Mouse (Mus musculus): ENCODE data around the gene Cdh23.

DNA sequence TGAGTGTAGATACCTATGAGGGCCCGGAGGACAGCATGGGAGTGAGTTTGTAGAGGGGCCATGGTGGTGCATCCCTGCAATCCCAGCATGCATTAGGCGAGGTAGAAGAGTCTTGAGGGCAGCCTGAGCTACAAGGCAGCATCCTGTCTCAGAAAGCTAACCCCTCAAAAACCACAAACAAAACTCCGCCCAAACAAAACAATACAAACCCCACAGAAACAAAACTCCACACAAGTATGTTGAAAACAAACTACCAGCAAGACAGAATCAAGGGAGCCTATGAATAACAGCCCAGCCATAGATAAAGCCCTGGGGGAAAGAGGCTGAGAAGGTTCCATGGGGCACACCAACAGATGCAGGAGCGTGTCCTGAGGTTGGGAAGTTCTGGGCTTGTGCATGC lies 350.2 kb downstream of the Cdh23 start:
- no peak for TF ChIP-seq CTCF (IDR thresholded peaks at IDR 0.05; ENCODE audit: low read depth, low read length)
- no peak for TF ChIP-seq POLR2AphosphoS5 (IDR thresholded peaks at IDR 0.05; ENCODE audit: insufficient replicate concordance, low read depth, low read length)
- no peak for TF ChIP-seq GATA1 (IDR thresholded peaks at IDR 0.05; ENCODE audit: borderline replicate concordance, low read length)

All from G1E (cell line).